Mouse (Mus musculus): Measurements from ENCODE around the gene Ankrd17.
"Not testable (repeated sequence)": the region's sequence is repeated elsewhere in the genome, so short reads cannot be mapped to it uniquely, and the experiment has no call there.

The Ankrd17 gene

DNA sequence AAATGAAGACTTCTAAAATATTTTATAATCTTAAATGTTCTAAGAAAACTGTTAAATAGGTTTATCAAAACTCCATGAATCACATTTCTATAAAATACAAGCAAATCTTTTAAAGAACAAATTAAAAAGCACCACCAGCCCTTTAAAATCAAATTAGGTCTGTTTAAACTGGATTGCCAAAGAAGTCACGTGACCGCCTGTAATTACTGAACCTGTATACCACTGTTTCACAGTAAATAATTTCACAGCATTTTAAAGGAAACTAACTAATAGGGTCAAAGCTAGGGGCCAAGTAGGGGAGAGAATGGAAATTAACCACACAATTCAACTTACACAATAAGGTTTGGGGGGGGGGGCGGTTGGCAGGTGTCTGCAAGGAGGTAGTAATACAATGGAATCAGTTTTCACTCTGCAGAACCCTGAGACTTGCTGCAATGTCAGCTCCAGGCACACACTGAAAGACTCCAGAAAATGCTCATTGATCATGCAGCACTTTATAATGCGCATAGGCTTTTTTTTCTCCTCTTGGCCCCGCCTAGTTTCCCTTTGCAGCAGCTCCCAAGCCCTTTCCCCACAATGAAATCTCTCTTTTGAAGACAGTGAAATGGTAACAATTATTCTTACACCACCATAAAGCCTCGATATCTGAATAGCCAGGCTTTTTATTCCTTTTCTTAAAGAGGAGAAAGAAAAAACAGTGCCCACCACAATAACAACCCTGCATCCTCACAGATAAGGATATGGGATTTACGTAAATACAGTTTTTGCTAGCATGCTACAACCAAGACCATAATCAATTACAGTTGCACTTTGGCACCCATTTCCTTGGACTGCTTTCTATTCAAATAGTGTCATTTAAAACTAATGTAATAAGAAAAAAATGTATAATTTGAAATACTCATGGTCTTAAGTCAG, 27.9 kb downstream of the Ankrd17 start:
- DNase-seq = peak in 1 of 2 experiments; percentile 25

DNA sequence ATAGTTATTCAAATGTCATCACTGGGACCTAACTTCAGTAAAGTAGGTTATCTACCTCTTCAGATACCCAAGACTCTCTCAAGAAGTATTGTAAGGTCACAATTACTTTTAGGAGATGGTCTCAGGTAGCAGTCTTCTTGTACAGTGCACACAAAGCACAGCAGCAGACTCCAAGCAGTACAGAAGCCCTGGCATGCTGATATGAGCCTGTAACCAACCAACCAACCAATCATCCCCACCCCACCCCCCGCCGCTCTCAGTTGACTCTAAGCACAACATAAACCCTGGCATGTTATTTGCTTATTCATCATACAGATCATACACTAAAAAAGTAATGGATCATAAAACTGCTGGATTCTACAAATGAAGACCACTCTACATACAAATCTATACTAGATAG, 33.9 kb downstream of the Ankrd17 start:
- no peak for DNase-seq

DNA sequence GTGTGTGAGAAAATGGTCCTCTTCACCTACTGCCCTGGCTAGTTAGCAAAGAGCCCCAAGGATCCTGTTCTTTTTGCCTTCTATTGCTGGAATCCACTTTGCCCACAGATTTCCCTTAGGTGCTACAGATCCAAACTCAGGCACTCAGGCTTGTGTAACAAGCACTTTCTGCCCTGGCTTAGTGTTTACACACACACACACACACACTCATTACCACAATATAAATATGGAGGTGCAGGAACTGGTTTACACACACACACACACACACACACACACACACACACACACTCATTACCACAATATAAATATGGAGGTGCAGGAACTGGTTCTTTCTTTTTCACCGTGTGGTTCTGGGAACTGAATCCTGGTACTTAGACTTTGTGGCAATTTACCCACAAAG, 35.3 kb downstream of the Ankrd17 start:
- no peak for DNase-seq

DNA sequence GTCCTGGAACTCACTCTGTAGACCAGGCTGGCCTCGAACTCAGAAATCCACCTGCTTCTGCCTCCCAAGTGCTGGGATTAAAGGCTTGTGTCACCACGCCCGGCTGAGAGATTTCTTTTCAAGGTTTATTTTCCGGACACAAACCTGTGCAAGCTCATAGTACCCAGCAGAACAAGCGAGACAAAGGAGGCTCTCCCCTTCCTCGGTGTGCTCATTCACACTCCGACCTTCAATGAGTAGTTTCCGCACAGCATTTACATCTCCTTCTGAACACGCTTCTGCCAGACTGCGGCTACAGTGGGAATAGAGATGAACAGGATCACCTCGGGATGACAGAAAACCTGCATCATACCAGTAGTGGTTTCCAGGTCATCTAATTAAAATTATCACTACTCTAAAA, 68.0 kb downstream of the Ankrd17 start:
- no peak for DNase-seq

GRCm38 (mm10) chr5:90289887-90290286, 76.5 kb downstream of the Ankrd17 start:
- DNase-seq = no peak

DNA sequence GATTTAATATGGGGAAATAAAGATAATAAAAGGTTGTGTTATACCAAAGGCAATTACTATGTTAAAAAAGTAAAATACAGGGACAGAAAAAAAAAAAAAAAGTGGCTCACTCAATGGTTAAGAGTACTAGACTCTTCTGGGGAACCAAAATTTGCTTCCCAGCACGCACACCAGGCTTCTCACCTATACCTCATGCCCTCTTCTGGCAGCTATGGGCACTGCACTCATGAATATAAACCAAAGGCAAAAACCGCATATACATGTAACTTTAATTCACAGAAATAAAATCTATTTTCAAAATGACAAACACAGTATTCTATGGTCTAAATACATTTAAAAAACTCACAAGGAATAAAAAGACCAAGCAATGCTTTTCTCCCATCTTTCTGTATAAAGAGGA, 79.8 kb downstream of the Ankrd17 start:
- DNase-seq = peak; percentile 44 to 80

DNA sequence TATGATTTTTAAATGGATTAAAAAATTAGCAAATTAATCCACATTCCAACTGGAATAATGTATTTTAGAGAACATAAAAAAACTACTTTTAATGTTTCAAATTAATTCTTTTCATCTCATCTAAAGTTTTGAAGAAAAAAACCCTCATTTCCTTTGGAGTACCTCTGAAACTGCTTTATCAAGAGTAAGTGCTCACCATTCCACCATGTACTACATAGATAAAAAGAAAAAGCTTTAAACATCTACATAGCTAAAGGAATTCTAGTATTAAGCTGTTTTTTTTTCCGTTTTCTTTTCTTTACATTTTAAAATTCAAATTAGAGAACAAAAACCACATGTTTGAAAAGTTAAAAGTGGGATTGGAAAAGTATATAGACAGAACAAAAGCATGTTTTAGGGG, 86.3 kb downstream of the Ankrd17 start:
- no peak for DNase-seq

DNA sequence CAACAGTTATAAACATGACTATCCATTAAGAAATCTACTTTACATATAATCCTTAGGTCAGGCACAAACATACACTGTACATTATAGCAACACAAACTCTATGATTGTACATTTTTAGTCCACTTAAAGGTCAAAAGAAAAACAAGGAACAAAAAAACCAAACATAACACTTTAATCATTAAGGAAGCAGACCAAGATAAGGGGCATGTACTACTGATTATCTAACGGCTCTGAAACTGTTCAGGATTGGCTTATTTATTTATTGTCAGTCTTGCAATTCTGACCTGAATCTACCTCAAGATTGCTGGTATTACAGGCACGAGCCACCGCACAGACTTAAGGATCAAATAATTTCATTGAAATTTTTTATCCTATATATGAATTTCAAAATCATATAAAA, 87.0 kb downstream of the Ankrd17 start:
- DNase-seq = no peak

- no peak for DNase-seq
These were observed 88.9 kb downstream of the Ankrd17 start for GRCm38 (mm10) chr5:90277443-90277842.

GRCm38 (mm10) chr5:90274806-90275205, 91.6 kb downstream of the Ankrd17 start:
- no peak for DNase-seq

GRCm38 (mm10) chr5:90262230-90262629, 104.1 kb downstream of the Ankrd17 start:
- not testable (repeated sequence) for DNase-seq

DNA sequence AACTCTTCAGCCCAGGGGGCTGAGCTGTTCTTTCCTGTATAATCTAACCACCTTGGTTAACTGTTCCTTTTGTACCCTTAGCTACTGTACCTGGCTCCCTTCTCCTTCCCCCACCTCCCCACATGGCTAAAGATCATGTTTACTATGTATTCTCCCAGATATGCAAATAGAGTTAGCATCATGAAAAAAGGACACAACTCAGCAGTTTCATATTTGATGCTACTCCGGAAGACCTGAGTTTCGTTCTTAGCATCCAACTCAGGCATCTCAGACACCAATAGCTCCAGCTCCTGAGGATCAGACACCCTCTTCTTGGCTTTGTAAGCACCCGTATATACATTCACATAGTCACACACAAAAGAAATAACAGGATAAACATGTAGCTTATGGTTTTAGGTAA, 109.4 kb downstream of the Ankrd17 start:
- DNase-seq = no peak

DNA sequence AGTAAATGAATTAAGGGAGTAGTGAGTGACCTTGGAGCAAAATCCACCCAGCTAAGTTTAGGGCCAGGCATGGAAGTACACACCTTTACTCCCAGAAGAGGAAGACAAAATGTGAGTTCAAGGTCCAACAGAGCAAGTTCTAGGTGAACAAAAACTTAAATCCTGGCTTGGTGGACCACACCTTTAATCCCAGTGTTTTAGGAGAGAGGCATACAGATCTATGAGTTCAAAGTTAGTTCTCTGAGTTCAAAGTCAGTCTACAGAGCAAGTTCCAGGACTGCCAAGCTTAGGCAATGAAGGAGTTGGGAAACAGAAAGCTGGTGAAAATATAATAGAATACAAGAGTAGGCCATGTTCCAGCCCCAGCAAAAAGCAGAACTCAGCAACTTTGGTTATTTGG, 118.9 kb downstream of the Ankrd17 start:
- DNase-seq = peak in 1 of 2 experiments; percentile 34

DNA sequence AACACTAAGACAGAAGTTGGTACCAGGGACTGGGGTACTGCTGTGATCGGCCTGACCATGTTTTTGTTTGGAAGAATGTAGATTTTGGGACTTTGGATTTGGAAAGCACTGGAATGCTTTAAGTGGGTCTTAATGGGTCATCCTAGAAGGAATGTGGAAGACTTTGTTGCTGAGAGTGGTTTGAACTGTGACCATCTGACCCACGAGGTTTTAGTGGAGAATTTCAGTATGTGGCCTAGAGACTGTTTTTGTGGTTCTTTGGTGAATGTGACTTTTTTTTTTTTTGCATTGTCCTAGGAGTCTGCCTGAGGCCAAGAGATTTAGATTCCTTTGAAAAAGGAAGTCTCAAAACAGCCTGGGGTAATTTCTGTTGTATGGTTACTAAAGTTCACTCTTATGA, 119.4 kb downstream of the Ankrd17 start:
- DNase-seq = no peak

DNA sequence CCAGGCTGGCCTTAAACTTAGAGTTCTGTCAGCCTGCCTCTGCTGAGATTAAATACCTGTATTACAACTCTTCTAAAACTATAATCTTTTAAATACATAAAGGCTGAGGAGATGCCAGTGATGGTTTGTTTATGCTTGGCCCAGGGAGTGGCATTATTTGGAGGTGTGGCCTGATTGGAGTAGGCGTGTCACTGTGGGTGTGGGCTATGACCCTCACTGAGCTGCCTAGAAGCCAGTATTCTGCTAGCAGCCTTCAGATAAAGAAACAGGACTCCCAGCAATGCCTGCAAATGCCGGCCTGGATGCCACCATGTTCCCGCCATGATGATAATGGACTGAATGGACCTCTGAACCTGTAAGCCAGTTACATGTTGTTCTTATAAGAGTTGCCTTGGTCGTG, 119.8 kb downstream of the Ankrd17 start:
- DNase-seq = no peak

GRCm38 (mm10) chr5:90245416-90245815, 121.0 kb downstream of the Ankrd17 start:
- no peak for DNase-seq

DNA sequence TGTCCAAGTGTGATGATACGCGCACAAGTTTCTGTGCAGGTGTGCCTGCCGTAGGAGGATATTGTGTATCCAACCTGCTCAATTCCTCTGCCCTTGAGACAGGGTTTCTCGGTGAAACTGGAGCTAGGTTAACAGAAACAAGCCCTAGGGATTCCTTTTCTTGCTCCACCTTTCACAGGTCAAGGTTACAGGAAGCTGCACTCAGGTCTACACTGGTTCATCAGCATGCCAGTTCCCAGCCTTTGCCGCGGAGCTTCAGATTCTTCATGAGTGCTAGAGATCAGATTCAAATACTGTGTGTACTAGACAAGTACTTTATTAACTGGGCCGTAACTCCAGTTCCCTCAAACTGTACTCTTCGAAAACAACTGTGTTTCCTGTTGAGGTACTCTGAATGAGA, 131.2 kb downstream of the Ankrd17 start:
- DNase-seq = no peak

- no peak for DNase-seq
These were observed 133.1 kb downstream of the Ankrd17 start for GRCm38 (mm10) chr5:90233305-90233704.

GRCm38 (mm10) chr5:90229760-90230159, 136.6 kb downstream of the Ankrd17 start:
- no peak for DNase-seq

DNA sequence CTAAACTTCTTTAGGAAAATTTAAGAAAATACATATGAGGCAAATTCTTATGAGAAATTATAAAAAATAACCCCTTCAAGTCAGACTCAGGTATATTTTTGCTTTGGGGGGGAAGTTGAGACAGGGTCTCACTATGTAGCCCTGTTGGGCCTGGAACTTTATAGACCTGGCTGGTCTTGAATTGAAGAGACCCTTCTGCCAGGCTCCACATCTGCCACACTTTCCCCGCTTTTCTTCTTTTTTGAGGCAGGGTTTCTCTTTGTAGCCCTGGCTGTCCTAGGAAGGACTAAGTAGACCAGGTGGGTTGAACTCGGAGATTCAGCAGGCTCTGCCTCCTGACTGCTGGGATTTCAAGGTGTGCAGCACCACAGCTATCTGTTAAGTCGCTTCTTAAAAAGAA, 139.7 kb downstream of the Ankrd17 start:
- DNase-seq = no peak

DNA sequence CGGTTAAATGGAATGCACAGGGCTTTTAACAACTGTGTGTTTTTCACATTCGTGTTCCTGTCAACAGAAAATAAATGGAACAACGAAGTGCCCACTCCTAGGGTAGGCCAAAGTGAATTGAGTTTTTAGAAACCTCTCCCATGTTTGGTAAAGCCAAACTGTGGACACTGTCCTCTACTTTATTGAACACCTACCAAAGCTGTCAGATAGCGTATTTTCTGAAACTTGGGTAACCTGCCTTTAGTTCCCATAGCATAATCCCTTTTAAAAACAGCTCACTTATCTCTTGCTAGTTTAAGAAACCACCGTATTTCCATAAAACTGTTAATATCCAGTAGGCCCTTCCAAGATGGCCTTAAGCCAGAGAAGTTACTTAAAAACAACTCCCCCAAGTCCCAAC, 141.6 kb downstream of the Ankrd17 start:
- DNase-seq = no peak

DNA sequence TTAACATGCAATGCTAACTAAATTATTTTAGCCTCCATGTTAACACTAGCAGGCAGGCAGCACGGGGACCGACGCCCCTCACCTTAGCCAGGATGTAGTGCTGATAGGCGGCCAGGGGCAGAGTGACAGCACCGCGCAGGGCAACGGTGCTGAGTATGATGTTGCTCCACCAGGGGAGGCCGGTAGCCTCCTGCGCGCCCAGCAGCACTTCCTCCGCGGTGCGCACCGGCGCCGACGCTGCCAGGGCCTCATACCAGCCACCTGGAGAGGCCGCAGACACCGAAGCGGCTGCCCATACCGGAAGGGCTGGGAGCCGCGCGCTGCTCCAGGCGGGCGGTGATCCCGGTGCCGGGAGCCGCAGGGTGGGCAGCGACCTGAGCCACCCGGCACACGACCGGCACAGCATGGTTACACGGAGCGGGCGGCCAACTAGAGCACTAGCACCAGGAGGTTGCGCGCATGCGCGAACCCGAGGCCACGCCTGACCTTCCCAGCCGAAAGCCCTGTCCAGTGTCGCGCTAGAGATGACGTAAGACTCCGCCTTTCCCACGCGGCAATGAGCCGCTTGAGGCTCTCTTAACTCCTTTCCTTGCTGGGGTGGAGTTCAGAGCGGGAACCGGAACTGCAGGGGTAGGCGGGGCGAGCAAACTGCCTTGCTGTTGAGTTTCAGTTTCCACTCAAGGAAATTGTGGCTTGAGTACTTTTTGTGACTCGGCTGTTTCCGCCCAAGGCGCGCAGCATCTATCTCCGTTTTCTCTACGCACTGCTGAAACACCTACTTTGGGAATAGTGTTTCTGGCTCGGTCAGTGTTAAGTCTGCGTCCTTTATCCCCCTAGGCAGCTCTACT, 142.6 kb downstream of the Ankrd17 start, which contains the start of gene Cox18:
TSS of gene Cox18 (minus strand) at position 468 of the 848 bp plus-strand sequence.
- DNase-seq = peak; percentile 99 to 100

DNA sequence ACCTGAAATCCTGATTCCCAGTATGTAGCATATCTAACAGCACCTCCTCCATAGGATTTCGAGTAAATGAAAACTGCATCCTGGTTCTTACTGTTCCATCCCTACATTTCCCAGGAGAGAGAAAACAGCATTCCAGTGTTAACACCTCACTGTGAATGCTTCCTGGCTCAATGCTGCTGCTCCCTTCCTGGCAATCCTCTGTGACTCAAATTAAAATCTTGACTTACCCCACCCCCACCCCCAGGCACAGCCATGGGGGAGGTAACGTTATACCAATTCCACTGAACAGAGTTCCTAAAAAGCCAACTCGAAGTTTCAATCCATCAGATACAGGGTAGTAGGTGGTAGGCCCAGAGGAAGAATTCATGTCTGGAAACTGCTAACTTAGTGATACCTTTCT, 143.4 kb downstream of the Ankrd17 start:
- no peak for DNase-seq

DNA sequence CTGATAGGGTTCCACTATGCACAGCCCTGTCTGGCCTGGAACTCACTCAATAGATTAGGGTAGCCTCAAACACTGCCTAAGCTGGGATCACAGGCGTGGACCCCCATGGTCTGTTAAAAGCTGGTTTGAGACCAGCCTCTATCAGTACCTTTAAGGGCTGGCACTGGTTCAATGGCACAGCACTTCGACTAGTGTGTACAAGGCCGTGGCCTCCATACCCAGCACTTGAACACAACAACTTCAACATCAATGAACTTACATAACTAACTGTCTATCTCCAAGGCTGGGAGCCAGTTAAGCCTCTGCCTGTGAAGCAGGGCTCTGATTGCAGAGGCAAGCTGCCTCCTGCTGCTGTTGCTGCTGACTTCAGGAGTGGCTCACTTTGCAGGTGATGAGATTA, 148.6 kb downstream of the Ankrd17 start:
- DNase-seq = no peak
